Mouse (Mus musculus) adrenal gland, postnatal 14 days (tissue): ENCODE data around the gene Morc2b. TPM values are rescaled to one million over a fixed set of nuclear protein-coding genes. Genes with fewer than 3 reads are reported as not detected.
"Not testable (repeated sequence)": the region's sequence is repeated elsewhere in the genome, so short reads cannot be mapped to it uniquely, and the experiment has no call there.

Experiments
- DNase-seq: peaks from one replicate; pipeline ENCODE4 v3.0.0; 2021; ENCODE audit warnings: mixed read lengths
- long read RNA-seq, 2 experiments: library from polyadenylated mRNA; stranded (forward); transcript quantifications; one replicate each; pipeline ENCODE4 v2.0.0; 2021
- total RNA-seq: library from RNA; stranded (reverse); gene quantifications from 2 replicates; pipeline ENCODE4 v1.2.3, GENCODE M21; 2021

The Morc2b gene
- not detected in 2 replicates for total RNA-seq
- long read RNA-seq, experiment 1 = 0 reads
- long read RNA-seq, experiment 2 = 0 reads

GRCm38 (mm10) chr17:33139261-33139820 is at the start of gene Morc2b:
Morc2b (minus strand) TSS chr17:33139683.
- no peak for DNase-seq

- not testable (repeated sequence) for DNase-seq
Measured at GRCm38 (mm10) chr17:33168147-33168546, 28.7 kb upstream of the Morc2b start, which contains the start of gene Olfr55. Olfr55 (plus strand) TSS chr17:33168447.

GRCm38 (mm10) chr17:33126257-33126656 is 13.2 kb downstream of the Morc2b start:
- DNase-seq = peak; percentile 12

GRCm38 (mm10) chr17:33124546-33124945 is 14.9 kb downstream of the Morc2b start:
- no peak for DNase-seq

GRCm38 (mm10) chr17:33097396-33097795 is 42.1 kb downstream of the Morc2b start:
- no peak for DNase-seq

GRCm38 (mm10) chr17:33092391-33093193 is 46.9 kb downstream of the Morc2b start:
- DNase-seq = peak; percentile 88

- DNase-seq = no peak
Measured at GRCm38 (mm10) chr17:33091630-33092029, 47.9 kb downstream of the Morc2b start.

GRCm38 (mm10) chr17:33089220-33089949 is 50.1 kb downstream of the Morc2b start, which contains the start of gene Zfp563:
Zfp563 (plus strand) TSS chr17:33089310.
- peak; percentile 97 for DNase-seq

GRCm38 (mm10) chr17:33067958-33068357 is 71.5 kb downstream of the Morc2b start, which contains the start of gene 4921501E09Rik:
4921501E09Rik (minus strand) TSS chr17:33068058.
- DNase-seq = no peak

Other genes with a start within 250 kb of the Morc2b start
- gene Zfp870, start 248.0 kb downstream of the Morc2b start, total RNA-seq = 7.8 and 11.3 TPM in 2 replicates
- gene Cyp4f14, start 222.3 kb downstream of the Morc2b start, total RNA-seq = 2.0 and 10.2 TPM in 2 replicates
- 46.2 and 51.9 TPM in 2 replicates for gene Cyp4f13, start 192.3 kb downstream of the Morc2b start, total RNA-seq
- 3.7 and 4.4 TPM in 2 replicates for gene Zfp472, start 173.9 kb downstream of the Morc2b start, total RNA-seq
- 8.5 and 10.0 TPM in 2 replicates for gene Zfp952, start 146.6 kb downstream of the Morc2b start, total RNA-seq
- 6.3 and 8.5 TPM in 2 replicates for gene Zfp763, start 106.3 kb downstream of the Morc2b start, total RNA-seq
- not detected in 2 replicates for gene 4921501E09Rik, start 71.6 kb downstream of the Morc2b start, total RNA-seq
- gene Zfp563, start 50.4 kb downstream of the Morc2b start, total RNA-seq = 7.4 and 9.5 TPM in 2 replicates
- not detected in 2 replicates for gene Olfr55, start 28.8 kb upstream of the Morc2b start, total RNA-seq
- not detected in 2 replicates for gene Olfr239, start 51.6 kb upstream of the Morc2b start, total RNA-seq
- not detected in 2 replicates for gene Olfr1564, start 82.0 kb upstream of the Morc2b start, total RNA-seq
- 7.4 and 8.4 TPM in 2 replicates for gene Zfp955a, start 115.5 kb upstream of the Morc2b start, total RNA-seq
- gene Olfr63, start 125.0 kb upstream of the Morc2b start, total RNA-seq = not detected in 2 replicates
- 10.0 and 11.0 TPM in 2 replicates for gene Zfp955b, start 149.9 kb upstream of the Morc2b start, total RNA-seq
- gene Zfp81, start 219.2 kb upstream of the Morc2b start, total RNA-seq = 8.7 and 9.3 TPM in 2 replicates